Mouse (Mus musculus) liver, adult 2 months (tissue): Measurements from ENCODE around the gene Sgms2.

Experiments
- CTCF ChIP-seq: fragments of 200-500 bp; IDR thresholded peaks from 2 replicates; pipeline ENCODE4 v1.5.1; 2011; ENCODE audit warnings: low read depth, low read length, control low read depth
- POLR2A ChIP-seq: fragments of 200-500 bp; IDR thresholded peaks from 2 replicates; pipeline ENCODE4 v1.6.1; 2011; ENCODE audit warnings: low read length, control low read depth; ENCODE audit not compliant: insufficient read depth; ENCODE audit errors: extremely low read depth

DNA sequence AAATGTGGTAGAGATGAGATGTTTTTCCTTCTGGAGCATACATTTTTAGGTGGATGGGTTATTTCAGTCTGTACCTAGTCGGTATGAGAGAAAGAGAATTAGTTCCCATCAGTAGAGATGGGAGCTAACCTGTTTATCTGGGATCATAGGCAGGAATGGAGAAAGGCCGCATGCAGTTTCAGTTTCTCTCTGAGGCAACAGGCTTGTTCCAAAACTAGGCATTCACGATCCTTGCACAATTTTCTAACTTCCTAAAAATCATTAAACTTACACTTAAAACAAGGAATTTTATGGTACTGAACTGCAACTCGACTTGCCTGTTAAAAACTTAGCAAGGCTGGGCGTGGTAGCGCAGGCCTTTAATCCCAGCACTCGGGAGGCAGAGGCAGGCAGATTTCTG lies 140.7 kb downstream of the Sgms2 start:
- TF ChIP-seq CTCF: no peak
- TF ChIP-seq POLR2A: no peak
